Mouse (Mus musculus) brain, embryonic 18.5 days (tissue): ENCODE measurements at regions not wholly inside any gene's neighbourhood (a gene's known extent, or its start where the extent isn't known, plus 50 kb on each side); places are given as distances from the start of the nearest gene placed in this dataset.

Experiments
- DNase-seq: peaks from one replicate; pipeline ENCODE4 v3.0.0-alpha.2; 2012; ENCODE audit warnings: low read depth, low spot score

- no peak for DNase-seq
Measured at GRCm38 (mm10) chr6:100923070-100923469, 89.6 kb downstream of the Ppp4r2 start.

GRCm38 (mm10) chr6:100923686-100924085 is 90.3 kb downstream of the Ppp4r2 start:
- DNase-seq: no peak

DNA sequence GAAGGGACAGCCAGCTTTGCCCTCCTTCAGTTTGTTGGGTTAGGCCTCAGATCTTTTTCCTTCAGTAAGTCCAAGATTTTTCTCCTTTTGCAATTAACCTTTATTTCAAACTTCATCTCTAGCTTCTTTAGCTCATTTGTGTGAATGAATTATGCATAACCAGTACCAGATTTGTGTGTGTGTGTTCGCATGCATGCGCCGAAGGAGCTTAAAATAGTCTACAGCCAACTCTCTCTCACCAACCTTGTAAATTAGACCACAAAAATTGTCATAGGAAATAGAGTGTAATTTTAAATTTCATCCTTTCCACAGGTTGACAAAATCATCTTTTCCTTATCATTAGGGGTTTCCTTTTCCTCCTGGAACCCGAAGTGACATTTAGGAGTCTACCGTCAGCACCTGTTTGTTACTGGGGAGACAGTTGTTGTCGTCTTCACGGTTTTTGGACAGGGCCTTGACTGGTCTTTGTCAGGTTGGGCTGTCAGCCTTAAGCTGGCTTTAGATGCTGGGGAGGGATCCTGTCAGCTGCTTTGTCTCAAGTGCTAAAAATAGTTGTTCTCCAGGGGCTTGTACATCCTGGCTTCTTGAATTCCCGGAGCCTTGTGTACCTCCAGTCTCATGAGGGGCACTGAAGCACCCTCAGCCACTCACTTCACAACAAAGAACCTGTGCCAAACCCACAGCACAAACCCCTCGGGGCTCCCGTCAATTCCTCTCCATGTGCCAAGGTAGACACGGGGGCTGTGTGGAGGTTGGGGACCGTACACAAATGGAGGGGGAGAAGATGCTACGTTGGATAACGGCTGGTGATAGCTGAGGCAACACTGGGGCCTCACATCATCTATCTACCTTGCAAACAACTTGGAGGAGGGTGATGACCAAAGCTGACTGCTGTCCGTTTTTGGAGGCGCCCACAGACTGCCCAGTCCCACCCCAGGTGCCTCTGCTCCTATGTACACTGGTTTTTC is 95.7 kb downstream of the Ppp4r2 start:
- DNase-seq: no peak

- DNase-seq: no peak
Measured at GRCm38 (mm10) chr6:100929759-100930358, 96.4 kb downstream of the Ppp4r2 start.

DNA sequence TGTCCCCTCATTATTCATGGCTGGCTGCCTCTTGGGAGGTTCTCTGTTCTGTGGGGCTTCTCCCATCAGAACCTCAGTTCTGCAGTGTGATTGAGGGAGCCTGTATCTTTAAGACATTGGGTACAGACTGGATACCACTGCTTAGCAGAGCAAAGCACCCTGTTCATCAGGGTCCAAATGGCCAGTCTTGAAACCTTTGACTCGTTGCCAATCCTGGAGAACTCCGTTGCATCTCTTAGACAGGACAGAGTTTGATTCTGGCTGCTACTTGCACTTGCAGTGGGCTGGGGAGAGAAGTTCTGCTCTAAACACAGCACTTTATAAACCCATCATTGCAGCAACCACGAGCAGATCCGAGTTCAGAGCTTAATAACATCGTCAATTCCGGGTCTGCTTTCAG is 97.3 kb downstream of the Ppp4r2 start:
- DNase-seq: no peak

GRCm38 (mm10) chr6:100934424-100934823 is 101.0 kb downstream of the Ppp4r2 start:
- DNase-seq: no peak

GRCm38 (mm10) chr6:100937802-100938201 is 104.4 kb downstream of the Ppp4r2 start:
- DNase-seq: no peak

- DNase-seq: no peak
Measured at GRCm38 (mm10) chr6:100938376-100938775, 105.0 kb downstream of the Ppp4r2 start.

- DNase-seq: no peak
Measured at GRCm38 (mm10) chr6:100939042-100939441, 105.6 kb downstream of the Ppp4r2 start.

- DNase-seq: no peak
Measured at GRCm38 (mm10) chr6:100939766-100940165, 106.3 kb downstream of the Ppp4r2 start.

GRCm38 (mm10) chr6:100941686-100942085 is 108.3 kb downstream of the Ppp4r2 start:
- no peak for DNase-seq

DNA sequence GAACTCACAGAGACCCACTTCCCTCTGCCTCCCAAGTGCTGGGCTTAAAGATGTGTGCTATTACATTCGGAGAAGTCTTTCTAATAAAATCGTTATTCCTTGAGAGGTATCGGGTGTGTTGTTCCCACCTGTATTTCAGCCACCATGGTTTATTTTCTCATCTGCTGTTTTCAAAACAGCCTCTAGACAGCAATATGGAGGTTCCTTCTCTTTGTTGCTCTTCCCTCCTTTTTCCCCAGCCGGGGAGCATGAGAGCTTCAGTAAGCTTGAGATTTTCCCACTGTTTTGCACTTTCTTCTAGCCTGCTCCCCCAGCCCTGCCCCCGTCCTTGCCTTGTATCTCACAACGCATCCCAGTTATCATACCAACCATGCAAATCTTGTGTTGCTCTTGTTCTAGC is 109.5 kb downstream of the Ppp4r2 start:
- DNase-seq: no peak

DNA sequence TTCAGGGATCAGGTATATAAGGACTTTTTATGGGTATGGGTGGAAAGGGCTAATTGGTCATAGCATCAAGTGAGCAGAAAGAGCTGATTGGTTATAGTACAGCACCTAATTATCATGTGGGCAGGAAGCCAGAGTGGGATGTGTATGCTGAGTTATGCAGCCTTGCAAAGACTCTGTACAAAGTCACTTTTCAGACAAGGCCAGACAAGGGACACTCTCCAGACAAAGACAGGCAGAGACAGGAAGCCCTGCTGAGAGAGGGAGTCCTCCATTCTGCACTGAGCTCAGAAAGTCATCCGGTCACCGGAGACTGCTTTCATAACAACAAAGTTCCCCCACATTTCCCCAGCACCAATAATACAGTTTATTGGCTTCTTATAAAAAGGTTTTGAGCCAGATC is 112.4 kb downstream of the Ppp4r2 start:
- no peak for DNase-seq

DNA sequence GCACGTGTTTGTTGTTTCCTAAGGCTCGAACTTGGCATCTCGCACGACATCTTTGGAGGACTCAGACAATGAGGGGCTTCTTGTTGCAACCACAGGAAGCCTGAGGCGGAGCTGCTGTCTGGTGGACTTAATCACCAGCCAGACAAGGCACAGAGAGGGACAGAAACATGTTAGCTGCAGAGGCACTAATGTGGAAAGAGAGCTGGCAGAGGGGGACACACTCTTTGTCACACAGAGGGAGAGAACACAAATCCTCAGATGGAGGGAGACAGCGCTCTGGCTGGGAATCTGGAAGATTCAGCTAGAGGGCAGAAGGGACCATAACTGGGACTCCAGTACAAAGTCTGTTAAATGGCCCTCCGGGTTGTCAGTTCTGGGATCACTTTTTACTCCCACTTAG is 114.9 kb downstream of the Ppp4r2 start:
- no peak for DNase-seq

GRCm38 (mm10) chr6:100951646-100952045 is 118.2 kb downstream of the Ppp4r2 start:
- DNase-seq: no peak

- DNase-seq: no peak
Measured at GRCm38 (mm10) chr6:100952470-100952869, 119.0 kb downstream of the Ppp4r2 start.

DNA sequence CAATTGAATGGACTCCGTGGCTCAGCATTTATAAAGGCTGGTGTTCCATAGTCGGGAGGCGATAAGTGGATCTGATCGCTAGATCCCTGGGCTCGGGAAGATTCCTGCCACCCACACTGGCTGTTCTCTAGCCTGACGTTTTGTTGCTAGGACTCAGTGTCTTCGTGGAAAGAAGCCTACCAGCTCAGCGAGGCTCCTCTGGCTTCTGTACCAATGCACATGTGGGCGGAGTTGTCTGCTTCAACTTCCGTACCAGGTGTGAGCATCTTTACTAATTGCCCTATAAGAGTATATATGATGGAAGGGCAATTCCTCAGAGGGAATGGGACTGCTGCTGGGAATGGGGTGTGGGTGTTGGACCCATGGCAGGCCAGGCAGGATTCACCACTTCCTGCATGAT is 121.1 kb downstream of the Ppp4r2 start:
- DNase-seq: no peak

GRCm38 (mm10) chr6:100966481-100966880 is 133.1 kb downstream of the Ppp4r2 start:
- no peak for DNase-seq

GRCm38 (mm10) chr6:100968080-100968856 is 134.8 kb downstream of the Ppp4r2 start:
- peak; percentile 37 for DNase-seq

DNA sequence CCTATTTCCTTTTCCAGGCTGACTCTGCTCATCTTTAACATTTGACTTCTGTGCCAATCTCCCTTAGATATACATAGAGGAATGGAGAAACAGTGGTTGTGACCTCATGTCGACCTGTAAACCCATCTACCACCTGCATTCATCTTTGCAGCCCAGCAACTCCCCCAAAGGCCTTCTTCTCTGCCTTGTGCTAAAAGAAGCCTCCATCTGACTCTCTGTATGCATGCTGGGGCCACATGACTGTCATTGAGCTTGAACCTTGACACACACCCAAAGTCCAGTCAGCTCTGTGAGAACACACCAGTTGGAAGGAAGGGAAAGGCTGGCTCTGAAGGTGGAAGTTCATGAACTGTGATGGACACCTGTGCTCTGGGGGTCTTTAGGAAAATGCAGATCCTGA is 135.5 kb downstream of the Ppp4r2 start:
- DNase-seq: no peak

DNA sequence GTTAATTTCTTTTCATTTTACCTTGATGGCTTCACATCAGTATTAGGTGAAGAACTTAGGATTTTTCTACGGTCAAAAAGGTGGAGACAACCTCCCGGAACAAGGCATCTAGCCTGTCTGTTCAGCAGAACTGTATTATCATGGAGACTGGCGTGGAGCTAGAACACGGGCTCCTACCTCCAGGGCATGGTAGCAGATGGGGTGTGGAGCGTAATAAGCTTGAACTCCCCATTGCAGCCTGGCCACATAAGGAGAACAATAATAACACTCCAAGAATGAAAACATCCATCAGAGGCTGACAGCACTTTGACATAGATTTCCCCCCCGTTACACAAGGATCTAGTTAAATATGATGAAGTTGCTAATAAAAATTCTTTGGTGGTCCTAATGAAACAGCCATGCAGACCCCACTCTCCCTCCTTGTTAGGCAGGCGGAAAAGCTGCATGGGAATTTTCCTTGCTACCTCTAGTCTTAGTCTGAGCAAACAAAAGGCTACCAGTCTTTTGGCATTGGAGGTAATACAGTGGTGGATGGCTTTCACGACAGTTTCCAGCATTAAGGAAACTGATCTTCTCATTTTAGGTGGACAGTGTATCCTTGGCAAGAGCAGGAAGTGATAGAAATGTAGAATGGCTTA is 137.5 kb downstream of the Ppp4r2 start:
- no peak for DNase-seq

DNA sequence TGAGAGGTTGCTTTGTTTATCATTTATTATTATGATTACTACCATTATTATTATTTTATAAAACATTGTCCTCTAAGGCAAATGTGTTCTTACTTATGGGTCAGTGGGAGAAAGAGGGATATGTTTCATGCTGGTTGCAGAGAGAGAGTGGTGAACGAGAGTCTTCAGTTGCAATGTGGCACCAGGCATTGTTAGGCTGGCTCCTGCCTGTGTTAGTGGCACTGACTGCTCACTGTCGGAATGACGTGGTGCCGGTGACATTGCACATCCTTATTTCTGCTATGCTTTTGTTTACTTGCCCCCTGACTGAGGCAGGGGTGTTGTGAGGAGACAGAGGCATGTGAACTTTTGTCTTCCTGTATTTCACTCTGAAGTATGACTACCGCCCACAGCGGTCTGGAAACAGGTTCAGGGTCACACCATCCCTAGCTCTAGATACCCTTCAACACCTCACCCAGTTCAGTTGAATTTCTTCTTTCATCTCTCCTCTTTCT is 138.1 kb downstream of the Ppp4r2 start:
- no peak for DNase-seq
